Mouse (Mus musculus): Measurements from ENCODE around the gene Ttc39d.
A peak's percentile ranks its signal among the peaks of the same experiment; 100 is the strongest.
"Not testable (repeated sequence)": the region's sequence is repeated elsewhere in the genome, so short reads cannot be mapped to it uniquely, and the experiment has no call there.

The Ttc39d gene

GRCm38 (mm10) chr17:80193075-80193474 lies 14.2 kb upstream of the Ttc39d start:
- DNase-seq (ENCODE audit: extremely low read depth, low read depth), result no peak

GRCm38 (mm10) chr17:80199160-80199778 lies 8.0 kb upstream of the Ttc39d start:
- no peak for DNase-seq (ENCODE audit: extremely low read depth, low read depth)

DNA sequence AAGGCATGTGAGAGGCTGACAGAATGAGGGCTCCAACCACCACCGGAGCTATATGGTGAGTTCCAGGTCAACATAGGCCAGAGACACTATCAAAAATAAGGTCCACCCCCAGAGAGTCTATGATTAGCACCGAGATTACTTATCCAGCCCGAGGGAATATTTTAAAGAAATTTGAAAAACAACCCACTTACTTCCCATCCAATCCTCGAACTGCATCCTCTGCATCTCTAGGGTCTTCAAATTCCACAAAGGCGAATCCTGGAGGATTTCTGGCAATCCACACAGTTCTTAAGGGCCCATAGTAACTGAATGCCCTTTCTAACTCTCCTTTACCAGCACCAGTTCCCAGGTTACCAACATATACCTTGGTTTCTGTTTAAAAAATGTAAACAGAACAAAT lies 1.6 kb upstream of the Ttc39d start:
- DNase-seq (ENCODE audit: extremely low read depth, low read depth), result no peak

- no peak for DNase-seq (ENCODE audit: extremely low read depth, low read depth)
Measured at GRCm38 (mm10) chr17:80206301-80206670, 974 bp upstream of the Ttc39d start.

DNA sequence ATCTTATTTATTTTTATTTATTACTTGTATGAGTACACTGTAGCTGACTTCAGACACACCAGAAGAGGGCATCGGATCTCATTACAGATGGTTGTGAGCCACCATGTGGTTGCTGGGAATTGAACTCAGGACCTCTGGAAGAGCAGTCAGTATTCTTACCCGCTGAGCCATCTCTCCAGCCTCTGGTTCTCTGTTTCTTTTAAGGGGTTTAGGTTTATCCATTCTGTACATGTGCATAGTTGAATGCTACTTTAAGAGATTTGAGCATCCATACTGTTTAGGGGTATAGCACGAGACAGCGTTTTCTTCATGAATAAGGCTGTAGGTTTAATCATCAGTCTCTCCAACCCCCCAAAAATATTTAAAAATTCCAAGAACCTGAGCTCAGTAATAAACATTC lies 6.7 kb downstream of the Ttc39d start:
- DNase-seq (ENCODE audit: extremely low read depth, low read depth), result not testable (repeated sequence)

GRCm38 (mm10) chr17:80220131-80220530 lies 12.9 kb downstream of the Ttc39d start:
- no peak for DNase-seq (ENCODE audit: extremely low read depth, low read depth)

DNA sequence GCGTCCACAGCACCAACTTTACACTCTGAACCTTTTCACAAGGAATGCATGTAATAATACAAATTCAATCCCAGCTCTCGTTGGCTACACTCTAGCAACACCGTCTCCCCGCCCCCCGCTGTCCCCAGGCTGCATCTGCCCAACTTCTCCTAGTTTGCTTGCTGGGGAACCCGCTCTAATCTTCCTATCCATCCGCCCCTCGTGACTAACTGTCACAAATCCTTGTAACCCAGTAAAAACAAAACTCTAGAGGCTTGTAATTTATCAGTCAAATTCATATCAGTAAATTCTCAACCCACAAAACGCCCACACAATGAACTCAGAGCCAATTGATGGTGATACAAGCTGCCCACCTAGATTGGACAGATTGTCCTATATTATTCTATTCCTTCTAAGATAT lies 13.9 kb downstream of the Ttc39d start:
- no peak for DNase-seq (ENCODE audit: extremely low read depth, low read depth)

GRCm38 (mm10) chr17:80221890-80222628 lies 14.8 kb downstream of the Ttc39d start:
- DNase-seq (ENCODE audit: extremely low read depth, low read depth), result no peak

GRCm38 (mm10) chr17:80223829-80224228 lies 16.6 kb downstream of the Ttc39d start:
- no peak for DNase-seq (ENCODE audit: extremely low read depth, low read depth)

DNA sequence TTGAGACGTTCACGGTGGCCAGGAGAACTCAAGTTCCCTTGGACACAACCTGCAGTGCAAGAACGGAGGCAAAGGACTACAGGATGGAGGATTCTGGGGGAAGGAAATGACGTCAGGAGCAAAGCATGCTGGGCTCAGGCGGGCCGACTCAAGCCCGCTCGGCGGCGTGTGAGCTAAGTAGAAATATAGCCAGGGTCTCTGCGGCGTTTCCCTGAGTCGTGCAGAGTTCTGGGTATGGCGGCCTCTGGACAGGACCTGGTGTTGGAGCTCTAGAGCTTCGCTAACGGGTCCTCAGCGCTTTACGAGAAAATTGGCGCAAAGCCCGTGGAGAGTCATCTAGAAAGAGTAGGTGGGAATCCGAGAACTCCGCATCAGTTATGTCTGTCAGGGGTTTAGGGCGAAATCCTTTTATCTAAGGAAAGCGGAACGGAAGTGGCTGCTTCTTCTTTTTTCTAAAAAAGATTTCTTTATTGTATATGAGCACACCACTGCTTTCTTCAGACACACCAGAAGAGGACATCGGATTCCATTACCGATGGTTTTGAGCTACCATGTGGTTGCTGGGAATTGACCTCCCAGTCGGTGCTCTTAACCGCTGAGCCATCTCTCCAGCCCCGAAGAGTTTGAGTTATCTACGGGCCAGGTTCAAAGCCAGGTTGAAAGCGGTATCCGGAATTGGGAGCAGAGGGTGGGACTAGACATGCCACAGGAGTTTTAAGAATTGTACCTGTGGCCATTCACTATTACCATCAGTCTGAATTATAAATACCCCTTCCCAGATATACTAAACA lies 17.3 kb downstream of the Ttc39d start, which contains the start of gene Gemin6:
Gemin6 (plus strand) TSS at position 116 of the 791 bp plus-strand sequence.
- peak; percentile 90 for DNase-seq (ENCODE audit: extremely low read depth, low read depth)

DNA sequence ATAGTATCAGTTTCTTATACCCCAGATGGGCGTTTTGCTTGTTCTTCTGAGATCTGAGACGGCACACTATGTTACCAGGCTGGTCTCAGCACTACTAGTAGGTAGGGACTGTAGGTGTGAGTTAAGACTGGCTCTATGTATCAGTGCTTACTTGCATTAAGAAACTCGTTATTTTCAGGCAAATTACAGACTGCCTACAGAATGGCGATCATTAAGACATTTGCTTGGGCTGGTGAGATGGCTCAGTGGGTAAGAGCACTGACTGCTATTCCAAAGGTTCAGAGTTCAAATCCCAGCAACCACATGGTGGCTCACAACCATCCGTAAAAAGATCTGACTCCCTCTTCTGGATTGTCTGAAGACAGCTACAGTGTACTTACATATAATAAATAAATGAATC lies 17.9 kb downstream of the Ttc39d start:
- DNase-seq (ENCODE audit: extremely low read depth, low read depth), result not testable (repeated sequence)

- no peak for DNase-seq (ENCODE audit: extremely low read depth, low read depth)
Measured at GRCm38 (mm10) chr17:80229396-80229795, 22.1 kb downstream of the Ttc39d start.

DNA sequence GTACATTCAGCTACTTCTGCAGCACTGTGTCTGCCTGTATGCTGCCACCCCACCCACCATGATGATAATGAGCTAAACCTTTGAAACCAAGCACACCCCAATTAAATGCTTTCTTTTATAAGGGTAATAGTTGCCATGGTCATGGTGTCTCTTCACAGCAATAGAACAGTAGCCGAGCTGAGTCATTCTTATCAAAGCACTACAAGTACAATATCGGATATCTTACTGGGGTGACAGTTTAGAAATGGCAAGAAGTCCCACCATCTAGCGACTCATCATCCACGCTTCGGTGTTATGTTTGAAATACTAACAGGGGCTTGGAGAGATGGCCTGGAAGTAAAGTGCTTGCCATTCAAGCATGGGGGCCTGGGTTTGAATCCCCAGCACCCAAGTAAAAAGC lies 26.6 kb downstream of the Ttc39d start:
- no peak for DNase-seq (ENCODE audit: extremely low read depth, low read depth)

GRCm38 (mm10) chr17:80234376-80234775 lies 27.1 kb downstream of the Ttc39d start:
- DNase-seq (ENCODE audit: extremely low read depth, low read depth), result no peak

DNA sequence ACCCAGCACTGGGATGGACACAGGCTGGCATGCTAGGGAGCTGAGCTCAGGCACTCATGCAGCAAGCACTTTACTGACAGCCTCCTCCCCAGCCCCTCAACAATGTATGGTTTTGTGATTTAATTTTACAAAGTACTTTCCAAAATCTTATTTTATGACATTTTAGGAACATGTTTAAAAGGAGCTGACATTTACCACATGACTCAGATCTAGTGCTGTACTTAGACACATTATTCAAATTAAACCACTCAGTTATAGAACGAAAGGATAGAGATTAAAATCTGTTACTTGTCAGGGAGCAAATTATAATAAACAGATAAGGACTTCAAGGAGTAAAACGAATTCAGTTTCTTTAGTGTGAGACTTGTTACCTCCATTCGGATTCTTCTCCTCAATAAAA lies 28.2 kb downstream of the Ttc39d start:
- no peak for DNase-seq (ENCODE audit: extremely low read depth, low read depth)

DNA sequence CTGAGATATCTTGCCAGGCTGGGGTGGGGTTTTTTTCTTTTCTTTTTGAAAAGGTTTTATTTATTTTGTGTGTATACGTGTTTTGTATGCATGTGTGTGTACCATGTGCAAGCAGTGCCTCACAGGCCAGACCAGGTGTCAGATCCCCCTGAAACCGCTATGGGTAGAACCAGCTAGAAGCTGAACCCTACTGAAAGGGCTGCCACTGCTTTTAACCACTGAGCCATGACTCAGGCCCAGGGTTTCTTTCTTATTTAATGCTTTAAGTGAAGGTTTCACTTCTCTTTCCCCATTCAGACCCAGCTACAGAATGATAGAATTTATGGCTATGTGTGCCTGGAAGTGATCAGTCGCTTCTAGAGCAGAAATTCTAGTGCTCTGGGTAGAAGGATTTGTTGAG lies 29.5 kb downstream of the Ttc39d start:
- no peak for DNase-seq (ENCODE audit: extremely low read depth, low read depth)

GRCm38 (mm10) chr17:80237475-80237874 lies 30.2 kb downstream of the Ttc39d start:
- DNase-seq (ENCODE audit: extremely low read depth, low read depth), result no peak

- no peak for DNase-seq (ENCODE audit: extremely low read depth, low read depth)
Measured at GRCm38 (mm10) chr17:80241594-80241993, 34.3 kb downstream of the Ttc39d start.

GRCm38 (mm10) chr17:80243116-80243515 lies 35.9 kb downstream of the Ttc39d start:
- no peak for DNase-seq (ENCODE audit: extremely low read depth, low read depth)

DNA sequence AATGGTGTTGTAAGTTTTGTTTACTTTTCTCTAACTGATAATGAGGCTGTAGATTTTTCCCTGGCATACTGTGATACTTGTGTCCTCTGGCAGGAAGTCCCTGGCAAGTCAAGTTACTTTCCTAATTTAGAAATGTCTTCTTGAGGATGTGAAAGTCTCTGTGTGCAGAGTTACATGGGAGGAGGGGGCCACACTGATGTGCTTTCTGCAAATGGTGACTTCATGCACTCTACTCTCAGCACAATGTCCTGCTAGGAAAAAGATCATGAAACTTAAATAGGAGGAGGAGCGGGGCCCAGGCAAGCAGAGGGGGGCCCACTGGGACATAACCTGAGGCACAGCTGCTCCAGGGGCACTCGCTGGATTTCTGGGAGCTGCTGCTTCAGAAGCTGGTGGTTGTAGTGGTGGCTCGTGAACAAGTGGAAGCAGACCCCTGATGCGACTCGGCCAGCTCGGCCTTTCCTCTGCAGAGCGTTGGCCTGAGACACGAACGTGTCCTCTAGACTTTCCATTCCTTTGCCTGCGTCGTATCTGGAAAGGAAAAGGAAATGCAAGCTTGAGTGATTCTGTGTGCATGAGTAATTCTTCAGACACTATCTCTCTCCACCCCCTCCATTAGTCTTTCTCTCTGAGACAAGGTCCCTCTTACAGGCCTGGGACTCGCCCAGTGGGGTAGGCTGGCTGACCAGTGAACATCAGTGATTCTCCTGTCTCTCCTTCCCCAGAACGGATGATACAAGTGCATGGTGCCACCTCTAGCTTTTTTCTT lies 45.7 kb downstream of the Ttc39d start:
- DNase-seq (ENCODE audit: extremely low read depth, low read depth), result no peak

- DNase-seq (ENCODE audit: extremely low read depth, low read depth), result no peak
Measured at GRCm38 (mm10) chr17:80254421-80254820, 47.2 kb downstream of the Ttc39d start.

GRCm38 (mm10) chr17:80255208-80255607 lies 47.9 kb downstream of the Ttc39d start:
- DNase-seq (ENCODE audit: extremely low read depth, low read depth), result no peak
